Mouse (Mus musculus): ENCODE results near the gene Tsc22d3.

DNA sequence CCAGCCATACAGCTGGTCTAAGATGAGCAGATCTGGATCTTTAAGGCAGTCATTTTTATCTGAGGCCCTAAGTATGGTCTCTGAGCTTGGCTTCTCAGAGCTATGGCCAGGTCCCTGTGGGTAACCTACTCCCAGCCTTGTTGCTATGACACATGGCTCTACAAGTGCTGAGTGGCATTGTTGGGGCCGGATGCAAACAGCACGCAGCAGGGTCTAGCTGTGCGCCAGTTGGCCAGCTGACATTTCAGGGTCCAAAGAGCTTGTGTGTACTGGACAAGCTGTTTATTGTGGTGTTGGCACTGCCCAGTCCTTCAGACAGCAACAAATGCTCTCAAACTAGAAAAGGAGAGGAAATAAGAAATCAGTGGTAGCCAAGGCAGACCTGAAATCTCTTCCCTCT is 35.2 kb downstream of the Tsc22d3 start:
- TF ChIP-seq USF1 (IDR thresholded peaks at IDR 0.05; ENCODE audit: low read depth) (no peak), MAX (IDR thresholded peaks at IDR 0.05) (no peak), MYOD1 (IDR thresholded peaks at IDR 0.05; ENCODE audit: control insufficient read depth, insufficient read length, low read depth) (no peak), CTCF (IDR thresholded peaks at IDR 0.05; ENCODE audit: control insufficient read depth, insufficient read depth, insufficient read length) (no peak)
